Comparison of ENCODE assay signal across 11 mouse cellular contexts in the genomic region with DNA sequence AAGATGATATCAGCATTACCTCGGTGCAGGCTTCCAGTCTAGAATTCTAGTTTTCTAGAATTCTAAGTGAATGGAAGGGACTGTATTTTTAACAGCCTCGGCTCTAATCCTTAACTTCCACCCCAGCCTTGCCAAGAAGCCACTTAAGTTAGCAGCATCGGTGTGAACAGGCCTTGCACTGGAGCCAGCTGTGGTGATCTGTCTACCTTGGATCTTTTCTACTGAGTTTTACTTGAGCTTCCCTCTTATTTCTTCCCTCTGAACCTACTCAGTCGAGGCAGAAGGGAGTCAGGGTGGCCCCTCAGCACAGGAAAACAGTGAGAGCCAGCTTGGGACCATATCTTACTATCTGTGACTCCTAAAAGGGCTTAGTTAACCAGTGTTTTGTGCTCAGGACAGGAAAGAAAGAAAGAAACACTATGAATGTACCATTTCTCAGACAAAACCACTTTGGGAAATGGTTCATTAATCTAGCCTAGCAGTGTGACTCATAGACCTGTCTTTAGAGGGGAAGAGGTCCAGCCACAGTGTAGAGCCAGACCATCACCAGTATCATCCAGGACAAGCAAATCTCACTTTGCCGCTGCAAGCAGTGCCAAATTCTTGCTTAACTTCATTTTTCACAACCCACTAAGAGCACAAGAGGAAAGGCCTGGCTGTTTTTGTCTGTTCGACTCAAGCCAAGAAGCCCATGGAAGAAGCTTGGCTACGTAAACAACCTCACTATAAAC.
A peak's percentile ranks its signal among the peaks of the same experiment; 100 is the strongest.
DNase-seq lines count a peak whose midpoint lies in the region; ATAC-seq and TF ChIP-seq lines count a peak whose summit lies in the region.
"Had no signal": no experiment of that assay in that cellular context is flagged by ENCODE, and none has a peak within 500 bp of the region (broad histone marks: within the 10 kb centered on the region; RNA-seq: fewer than 3 reads in every experiment).

No protein-coding gene starts in this region.

- intact Hi-C loops in gastrocnemius, adult 2 months (cut with DNase I): loop anchor here (5.0 kb wide), 2 partner anchors 38 to 67 kb away; partner anchors contain the start of gene Wwtr1
- intact Hi-C loops in gastrocnemius, postnatal 36 days (cut with DNase I): loop anchor here (5.0 kb wide), 2 partner anchors 38 to 62 kb away; no protein-coding TSS in a partner anchor

- TF ChIP-seq POLR2A in cerebellum, adult 2 months (IDR thresholded peaks at IDR 0.05; ENCODE audit: borderline replicate concordance, insufficient read depth, low read length): no peak

- H3K4me3 ChIP-seq in gastrocnemius, adult 2 months: peak overlapping the region; percentile 11; the same call in 1 of the 2 replicates
- no peak overlapping the region for H3K4me3 ChIP-seq in lung, embryonic 14.5 days (ENCODE audit: low read depth, low read length)
- no peak overlapping the region for H3K4me3 ChIP-seq in cerebellum, adult 2 months (replicated peaks; ENCODE audit: insufficient read depth, low read depth, low read length)
- H3K4me3 ChIP-seq in embryonic facial prominence, embryonic 10.5 days: no peak overlapping the region
- H3K4me3 ChIP-seq: megakaryocyte, embryonic 14.5 days; neural tube, embryonic 15.5 days had no signal

- peak overlapping the region; percentile 90 for H3K27ac ChIP-seq in gastrocnemius, adult 2 months
- peak overlapping the region; percentile 0; the same call in 1 of the 2 replicates for H3K27ac ChIP-seq in lung, embryonic 14.5 days (ENCODE audit: low read depth)
- no peak overlapping the region for H3K27ac ChIP-seq in cerebellum, adult 2 months (ENCODE audit: insufficient read depth, low read length)
- H3K27ac ChIP-seq in embryonic facial prominence, embryonic 10.5 days (replicated peaks): no peak overlapping the region
- H3K27ac ChIP-seq: neural tube, embryonic 15.5 days had no signal

- ATAC-seq in lung, embryonic 14.5 days (ENCODE audit: insufficient read depth): peak; percentile 68; the same call in 1 of the 2 replicates
- ATAC-seq in cerebellum, adult (ENCODE audit: insufficient number of reproducible peaks, low FRiP score, low TSS enrichment): no peak
- ATAC-seq: forebrain, embryonic 16.5 days had no signal

- no peak overlapping the region for H3K9ac ChIP-seq in lung, embryonic 14.5 days
- H3K9ac ChIP-seq: neural tube, embryonic 15.5 days had no signal

- 0 out of 2 replicates have a peak, but pooled peaks cover 3% of the 10 kb centered on the region for H3K4me1 ChIP-seq in lung, embryonic 14.5 days (ENCODE audit: insufficient read depth)
- 0 out of 2 replicates have a peak, but pooled peaks cover 2% of the 10 kb centered on the region for H3K4me1 ChIP-seq in cerebellum, adult 2 months (ENCODE audit: control insufficient read depth, insufficient read depth, low read length)
- peaks cover 9% of the 10 kb centered on the region; the same call in 1 of the 2 replicates for H3K4me1 ChIP-seq in embryonic facial prominence, embryonic 10.5 days
- H3K4me1 ChIP-seq: megakaryocyte, embryonic 14.5 days had no signal

- no peak for TF ChIP-seq CTCF in gastrocnemius, adult 2 months (IDR thresholded peaks at IDR 0.05)
- no peak for TF ChIP-seq CTCF in lung, embryonic 14.5 days (IDR thresholded peaks at IDR 0.05; ENCODE audit: low read depth)
- no peak for TF ChIP-seq CTCF in cerebellum, adult 2 months (IDR thresholded peaks at IDR 0.05; ENCODE audit: borderline replicate concordance, insufficient read depth, low read depth, low read length)

- no peaks in the 10 kb centered on the region for H3K36me3 ChIP-seq in lung, embryonic 14.5 days (ENCODE audit: insufficient read depth)
- H3K36me3 ChIP-seq in embryonic facial prominence, embryonic 10.5 days (replicated peaks): no peaks in the 10 kb centered on the region
- H3K36me3 ChIP-seq: neural tube, embryonic 15.5 days had no signal

- no peak overlapping the region for H3K4me2 ChIP-seq in lung, embryonic 14.5 days
- H3K4me2 ChIP-seq: neural tube, embryonic 15.5 days had no signal

- peak; percentile 62 for DNase-seq in gastrocnemius, adult 2 months
- no peak for DNase-seq in gastrocnemius, postnatal 36 days
- DNase-seq in testis, postnatal 10 days (ENCODE audit: low spot score): peak; percentile 26
- no peak for DNase-seq in testis, postnatal 14 days (ENCODE audit: low spot score)
- peak; percentile 67 for DNase-seq in lung, embryonic 14.5 days
- no peak for DNase-seq in cerebellum, adult 2 months
- no peak for DNase-seq in embryonic facial prominence, embryonic 10.5 days (ENCODE audit: low spot score)

- no peaks in the 10 kb centered on the region for H3K9me3 ChIP-seq in lung, embryonic 14.5 days (ENCODE audit: low read depth, low read length)
- H3K9me3 ChIP-seq in embryonic facial prominence, embryonic 10.5 days: no peaks in the 10 kb centered on the region
- H3K9me3 ChIP-seq: neural tube, embryonic 15.5 days had no signal

- no peaks in the 10 kb centered on the region for H3K27me3 ChIP-seq in lung, embryonic 14.5 days (ENCODE audit: insufficient read depth, low read length)
- H3K27me3 ChIP-seq in cerebellum, adult 2 months (ENCODE audit: control insufficient read depth, insufficient read depth, low read length): no peaks in the 10 kb centered on the region
- H3K27me3 ChIP-seq in embryonic facial prominence, embryonic 10.5 days (replicated peaks; ENCODE audit: low read depth, poor library complexity, severe bottlenecking): no peaks in the 10 kb centered on the region
- H3K27me3 ChIP-seq: megakaryocyte, embryonic 14.5 days; neural tube, embryonic 15.5 days had no signal

- WGBS in lung, embryonic 14.5 days: 60% methylated on average over 7 of the region's 7 CpGs
- 86% methylated on average over 7 of the region's 7 CpGs for WGBS in cerebellum, adult 2 months
- WGBS in embryonic facial prominence, embryonic 10.5 days: 93% methylated on average over 7 of the region's 7 CpGs

Comparison
In these comparisons a context has a peak if more than half of its experiments do, and no peak if none do; other contexts are left out.
1. DNase-seq: peak in gastrocnemius, adult 2 months (single experiment), testis, postnatal 10 days (single experiment) and lung, embryonic 14.5 days (single experiment); none in gastrocnemius, postnatal 36 days (0 of 2), testis, postnatal 14 days (single experiment), cerebellum, adult 2 months (0 of 2) and embryonic facial prominence, embryonic 10.5 days (single experiment).
2. H3K27ac ChIP-seq: peak in gastrocnemius, adult 2 months (single experiment) and lung, embryonic 14.5 days (single experiment); none in cerebellum, adult 2 months (single experiment) and embryonic facial prominence, embryonic 10.5 days (single experiment).